Mouse (Mus musculus) cerebellum, adult 11 months (tissue): ENCODE measurements around the gene Arhgef6.

Source experiments
- DNase-seq: peaks from one replicate; pipeline ENCODE4 v3.0.0; 2022

Arhgef6 gene

GRCm38 (mm10) chrX:57298946-57299345 is 39.6 kb downstream of the Arhgef6 start:
- DNase-seq: no peak

GRCm38 (mm10) chrX:57288458-57288857 is 50.1 kb downstream of the Arhgef6 start:
- no peak for DNase-seq

- DNase-seq: no peak
These were observed 52.2 kb downstream of the Arhgef6 start for GRCm38 (mm10) chrX:57286281-57286680.

- DNase-seq: no peak
These were observed 56.3 kb downstream of the Arhgef6 start for GRCm38 (mm10) chrX:57282184-57282583.

GRCm38 (mm10) chrX:57277560-57278335 is 60.8 kb downstream of the Arhgef6 start:
- DNase-seq: no peak

- no peak for DNase-seq
These were observed 75.0 kb downstream of the Arhgef6 start for GRCm38 (mm10) chrX:57263515-57263914.

- DNase-seq: no peak
These were observed 77.8 kb downstream of the Arhgef6 start for GRCm38 (mm10) chrX:57260744-57261143.

- DNase-seq: no peak
These were observed 85.0 kb downstream of the Arhgef6 start for GRCm38 (mm10) chrX:57253329-57254055.

- DNase-seq: no peak
These were observed 100.0 kb downstream of the Arhgef6 start for GRCm38 (mm10) chrX:57238572-57238971.

- DNase-seq: no peak
These were observed 102.5 kb downstream of the Arhgef6 start for GRCm38 (mm10) chrX:57235982-57236381.

GRCm38 (mm10) chrX:57233596-57233995 is 104.9 kb downstream of the Arhgef6 start:
- no peak for DNase-seq

- no peak for DNase-seq
These were observed 110.4 kb downstream of the Arhgef6 start for GRCm38 (mm10) chrX:57228178-57228577.

- DNase-seq: no peak
These were observed 115.2 kb downstream of the Arhgef6 start for GRCm38 (mm10) chrX:57223301-57223700.

- DNase-seq: no peak
These were observed 116.6 kb downstream of the Arhgef6 start for GRCm38 (mm10) chrX:57221881-57222280.

GRCm38 (mm10) chrX:57219563-57219962 is 119.0 kb downstream of the Arhgef6 start:
- DNase-seq: no peak

- DNase-seq: no peak
These were observed 122.3 kb downstream of the Arhgef6 start for GRCm38 (mm10) chrX:57216271-57216670.

GRCm38 (mm10) chrX:57215495-57215894 is 123.0 kb downstream of the Arhgef6 start:
- DNase-seq: no peak

GRCm38 (mm10) chrX:57212862-57213261 is 125.7 kb downstream of the Arhgef6 start:
- no peak for DNase-seq

- DNase-seq: no peak
These were observed 126.7 kb downstream of the Arhgef6 start, which contains the start of gene Cd40lg for GRCm38 (mm10) chrX:57211876-57212275. Gene Cd40lg (plus strand): TSS chrX:57212143.

GRCm38 (mm10) chrX:57210591-57210990 is 127.9 kb downstream of the Arhgef6 start:
- DNase-seq: no peak

GRCm38 (mm10) chrX:57200397-57200796 is 138.1 kb downstream of the Arhgef6 start:
- DNase-seq: no peak

GRCm38 (mm10) chrX:57198036-57198435 is 140.5 kb downstream of the Arhgef6 start:
- no peak for DNase-seq

GRCm38 (mm10) chrX:57196319-57196718 is 142.2 kb downstream of the Arhgef6 start:
- no peak for DNase-seq

GRCm38 (mm10) chrX:57189335-57189734 is 149.2 kb downstream of the Arhgef6 start:
- DNase-seq: no peak
